Mouse (Mus musculus) macrophage (primary cell): ENCODE results near the gene Rpgrip1. TPM values are rescaled to one million over a fixed set of nuclear protein-coding genes. Genes with fewer than 3 reads are reported as not detected.

Experiments used
- H3K27ac ChIP-seq: fragments of 350-480 bp; formaldehyde crosslinking; 2 replicates; pipeline ENCODE4 v1.9.0; 2021
- H3K36me3 ChIP-seq: fragments of 350-480 bp; formaldehyde crosslinking; 2 replicates; pipeline ENCODE4 v1.9.0; 2021; ENCODE audit errors: inconsistent target
- H3K4me3 ChIP-seq: fragments of 350-480 bp; formaldehyde crosslinking; 2 replicates; pipeline ENCODE4 v1.9.0; 2021; ENCODE audit errors: inconsistent target
- H3K79me2 ChIP-seq: fragments of 350-480 bp; formaldehyde crosslinking; 2 replicates; pipeline ENCODE4 v1.9.0; 2021; ENCODE audit errors: inconsistent target
- WGBS: methylation state at CpG from one replicate; pipeline ENCODE4 v1.1.7; 2026; ENCODE audit warnings: inconsistent platforms; ENCODE audit not compliant: missing documents; 5-methylcytosine and 5-hydroxymethylcytosine counted together
- polyA plus RNA-seq: library from polyadenylated mRNA; stranded (reverse); fragments of 250-400 nt; gene quantifications from 3 replicates; pipeline ENCODE4 v1.2.4, GENCODE M21; 2018; ENCODE audit warnings: inconsistent platforms

The Rpgrip1 gene
- polyA plus RNA-seq, 1 experiment from 2014 or later, result 2.3 TPM

DNA sequence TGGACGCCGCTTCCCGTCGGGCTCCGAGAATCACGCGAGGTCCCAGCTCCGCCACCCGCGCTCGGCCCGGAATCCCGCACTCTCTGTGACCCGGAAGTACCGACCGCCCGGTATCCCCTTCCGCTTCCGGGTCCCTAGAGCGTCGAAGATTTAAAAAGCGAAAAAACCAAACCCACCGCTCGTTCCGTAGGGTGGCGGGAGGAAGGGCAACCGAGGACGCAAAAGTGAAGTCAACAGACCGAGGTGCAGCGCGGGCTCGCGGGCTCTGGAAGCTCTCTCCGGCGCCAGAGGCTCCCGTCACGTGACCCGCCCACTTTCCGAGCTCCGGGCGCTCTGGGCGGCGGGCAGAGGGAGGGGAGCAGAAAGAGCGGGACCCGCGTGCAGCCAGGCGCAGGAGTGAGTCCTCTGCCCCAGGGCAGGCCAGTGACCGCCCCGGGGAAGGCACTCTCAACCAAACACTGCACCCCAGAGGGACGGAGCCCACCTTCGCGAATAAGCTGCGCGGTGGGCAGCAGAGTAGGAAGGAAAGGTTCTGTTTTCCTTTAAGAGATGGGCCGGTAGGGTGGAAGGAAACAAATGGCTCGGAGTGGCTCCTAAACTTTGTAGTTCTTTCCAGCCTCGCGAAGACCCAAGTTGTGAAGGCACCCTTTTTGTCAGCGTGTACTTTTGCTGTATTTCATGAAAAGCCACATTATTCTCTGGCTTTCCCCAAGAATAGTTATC is 86.8 kb downstream of the Rpgrip1 start, which contains the start of gene Supt16:
Gene Supt16, minus strand, starts transcription at position 261 of the 723 bp plus-strand sequence.
- Histone ChIP-seq H3K4me3 (peak within 1 kb of the TSS; percentile 75), H3K36me3 (peaks cover 20% of the 10 kb centered on the region), H3K27ac (peak within 1 kb of the TSS; percentile 87), H3K79me2 (peaks cover 44% of the 10 kb centered on the region)
- 1% methylated on average over 48 of the region's 59 CpGs for WGBS

- peak overlapping the region; percentile 87 for H3K27ac ChIP-seq
- peaks cover 35% of the 10 kb centered on the region for H3K79me2 ChIP-seq
- peak overlapping the region; percentile 75 for H3K4me3 ChIP-seq
- peaks cover 28% of the 10 kb centered on the region for H3K36me3 ChIP-seq
- WGBS, result 0% methylated on average over 1 of the region's 3 CpGs
Measured at GRCm38 (mm10) chr14:52198141-52198540, 87.6 kb downstream of the Rpgrip1 start.

DNA sequence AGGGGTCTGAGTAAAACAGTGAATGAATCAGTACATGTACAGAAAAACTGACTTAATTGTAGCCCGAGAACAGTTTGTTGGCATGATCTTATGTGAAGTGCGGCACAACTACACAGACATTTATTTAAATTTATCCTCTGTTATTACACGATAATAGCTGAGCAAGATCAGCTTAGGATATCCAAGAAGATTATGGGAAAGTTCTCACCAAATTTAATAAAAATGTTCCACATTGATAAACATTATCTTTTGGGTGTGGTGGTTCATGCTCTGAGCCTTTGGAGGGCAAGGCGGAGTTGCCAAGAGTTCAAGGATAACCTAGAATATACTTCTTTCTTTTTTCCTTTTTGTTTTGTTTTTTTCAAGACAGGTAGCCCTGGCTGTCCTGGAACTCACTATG is 88.9 kb downstream of the Rpgrip1 start:
- H3K36me3 ChIP-seq, result peaks cover 36% of the 10 kb centered on the region
- H3K79me2 ChIP-seq, result peaks cover 23% of the 10 kb centered on the region
- WGBS, result 95% methylated on average over 3 of the region's 4 CpGs
- H3K27ac ChIP-seq, result no peak overlapping the region
- no peak overlapping the region for H3K4me3 ChIP-seq

Other genes starting within 250 kb of the Rpgrip1 start
- gene Mettl17, start 225.9 kb upstream of the Rpgrip1 start, polyA plus RNA-seq, result 5.5 to 12.4 TPM (median 8.5 TPM) in 3 replicates
- gene Slc39a2, start 217.8 kb upstream of the Rpgrip1 start, polyA plus RNA-seq, result 0.16 to 0.27 TPM in 2 of 3 replicates, not detected in the other
- gene Ndrg2, start 196.5 kb upstream of the Rpgrip1 start, polyA plus RNA-seq, result 0.14 TPM in 1 of 3 replicates, not detected in the others
- not detected in 3 replicates for gene Tppp2, start 192.3 kb upstream of the Rpgrip1 start, polyA plus RNA-seq
- not detected in 3 replicates for gene Rnase13, start 187.9 kb upstream of the Rpgrip1 start, polyA plus RNA-seq
- gene Arhgef40, start 126.0 kb upstream of the Rpgrip1 start, polyA plus RNA-seq, result 0.60 to 1.3 TPM (median 1.3 TPM) in 3 replicates
- gene Tmem253, start 95.0 kb upstream of the Rpgrip1 start, polyA plus RNA-seq, result 0.16 to 0.21 TPM in 2 of 3 replicates, not detected in the other
- 7.2 to 19.5 TPM (median 12.3 TPM) in 3 replicates for gene Zfp219, start 90.0 kb upstream of the Rpgrip1 start, polyA plus RNA-seq
- gene Olfr221, start 68.2 kb upstream of the Rpgrip1 start, polyA plus RNA-seq, result not detected in 3 replicates
- gene Hnrnpc, start 6.7 kb upstream of the Rpgrip1 start, polyA plus RNA-seq, result 156 to 310 TPM (median 188 TPM) in 3 replicates
- 37.9 to 74.0 TPM (median 56.6 TPM) in 3 replicates for gene Supt16, start 86.7 kb downstream of the Rpgrip1 start, polyA plus RNA-seq
- 45.5 to 56.6 TPM (median 54.6 TPM) in 3 replicates for gene Chd8, start 147.1 kb downstream of the Rpgrip1 start, polyA plus RNA-seq
- gene Tox4, start 168.4 kb downstream of the Rpgrip1 start, polyA plus RNA-seq, result 34.3 to 46.1 TPM (median 44.4 TPM) in 3 replicates
- gene Rab2b, start 168.8 kb downstream of the Rpgrip1 start, polyA plus RNA-seq, result 9.7 to 20.8 TPM (median 12.3 TPM) in 3 replicates
- 15.8 to 18.9 TPM (median 16.8 TPM) in 3 replicates for gene Mettl3, start 194.4 kb downstream of the Rpgrip1 start, polyA plus RNA-seq
- gene Sall2, start 218.1 kb downstream of the Rpgrip1 start, polyA plus RNA-seq, result 0.26 to 0.31 TPM (median 0.27 TPM) in 3 replicates
- not detected in 3 replicates for gene Olfr1513, start 245.7 kb downstream of the Rpgrip1 start, polyA plus RNA-seq